Mouse (Mus musculus) mesoderm, embryonic 11.5 days (tissue): ENCODE results near the gene Dand5.

Experiments
- DNase-seq: peaks from one replicate; pipeline ENCODE4 v3.0.0-alpha.2; 2012; ENCODE audit warnings: low read depth, low spot score

The Dand5 gene

GRCm38 (mm10) chr8:84771000-84771687, 51.5 kb downstream of the Dand5 start:
- DNase-seq: no peak

GRCm38 (mm10) chr8:84770100-84770953, 52.3 kb downstream of the Dand5 start:
- DNase-seq: no peak

DNA sequence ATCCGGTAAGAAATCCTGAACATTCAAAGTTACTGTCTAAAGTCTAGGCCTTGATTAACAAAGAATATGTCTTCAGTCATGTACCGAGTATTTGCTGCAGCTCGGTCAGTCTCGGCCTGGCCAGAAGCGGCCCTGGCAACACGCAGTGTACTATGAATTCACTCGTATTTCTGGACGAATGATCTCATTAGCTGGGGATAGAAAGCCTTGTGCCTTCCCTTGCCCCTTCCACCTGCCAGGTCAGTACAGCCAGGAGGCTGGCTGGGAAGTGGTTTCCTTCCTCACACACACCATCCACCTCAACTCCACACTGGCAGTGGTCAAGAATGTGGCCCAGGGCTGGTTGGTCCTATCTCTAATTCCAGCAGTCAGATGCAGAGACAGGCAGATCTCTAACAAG, 53.3 kb downstream of the Dand5 start:
- no peak for DNase-seq

- no peak for DNase-seq
Measured at GRCm38 (mm10) chr8:84768343-84769095, 54.1 kb downstream of the Dand5 start.

DNA sequence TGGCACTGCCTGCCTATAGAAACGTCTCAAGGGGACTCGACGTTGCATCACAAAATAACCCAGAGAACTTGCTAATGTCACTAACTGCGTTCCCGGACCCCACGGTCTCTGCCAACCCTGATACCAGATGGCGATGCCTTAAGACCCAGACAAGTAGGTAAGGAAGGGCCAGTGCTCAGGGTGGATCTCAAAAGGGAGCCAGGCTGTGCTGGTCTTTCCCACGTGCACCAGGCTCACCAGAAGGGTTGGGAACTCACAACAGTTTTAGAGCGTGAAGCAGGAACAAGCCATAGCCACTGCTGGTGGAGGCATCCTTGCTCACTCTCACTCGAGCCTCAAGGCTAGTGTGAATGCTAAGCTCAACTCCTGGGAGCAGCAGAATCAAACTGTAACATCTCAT, 55.4 kb downstream of the Dand5 start:
- no peak for DNase-seq

DNA sequence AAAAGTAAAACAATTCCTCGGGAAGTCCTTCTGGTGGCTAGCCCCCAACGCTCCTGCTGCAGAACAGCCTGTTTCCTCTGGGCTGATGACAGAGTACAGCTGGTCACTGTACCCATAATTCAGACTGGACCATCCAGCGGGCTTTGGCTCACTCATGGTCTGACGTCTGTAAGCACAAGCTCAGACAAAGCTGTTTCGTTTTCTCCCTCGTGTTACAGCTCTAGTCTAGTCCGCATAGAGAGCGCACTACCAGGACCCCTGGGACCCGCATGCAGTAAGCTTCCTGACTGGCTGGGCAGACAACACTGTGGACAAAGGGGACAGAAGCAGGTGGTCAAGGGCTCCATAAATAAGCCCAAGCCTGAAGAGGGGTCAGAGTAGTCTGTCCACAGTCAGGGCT, 56.2 kb downstream of the Dand5 start:
- no peak for DNase-seq

- DNase-seq: no peak
Measured at GRCm38 (mm10) chr8:84765629-84766028, 57.0 kb downstream of the Dand5 start.
